Mouse (Mus musculus): Measurements from ENCODE around the gene Mrps14.

The Mrps14 gene

GRCm38 (mm10) chr1:160227196-160227595 is 32.2 kb downstream of the Mrps14 start:
- no peak for DNase-seq (ENCODE audit: extremely low read depth, low read depth, low spot score)

- DNase-seq (ENCODE audit: extremely low read depth, low read depth, low spot score) = no peak
These were observed 32.8 kb downstream of the Mrps14 start for GRCm38 (mm10) chr1:160227850-160228249.

GRCm38 (mm10) chr1:160231013-160231412 is 36.0 kb downstream of the Mrps14 start:
- DNase-seq (ENCODE audit: extremely low read depth, low read depth, low spot score) = no peak

- no peak for DNase-seq (ENCODE audit: extremely low read depth, low read depth, low spot score)
These were observed 37.1 kb downstream of the Mrps14 start for GRCm38 (mm10) chr1:160232113-160232512.

GRCm38 (mm10) chr1:160233921-160234320 is 38.9 kb downstream of the Mrps14 start:
- DNase-seq (ENCODE audit: extremely low read depth, low read depth, low spot score) = no peak

GRCm38 (mm10) chr1:160237981-160238380 is 43.0 kb downstream of the Mrps14 start:
- DNase-seq (ENCODE audit: extremely low read depth, low read depth, low spot score) = no peak

- no peak for DNase-seq (ENCODE audit: extremely low read depth, low read depth, low spot score)
These were observed 43.9 kb downstream of the Mrps14 start for GRCm38 (mm10) chr1:160238852-160239443.

GRCm38 (mm10) chr1:160240091-160240490 is 45.1 kb downstream of the Mrps14 start:
- DNase-seq (ENCODE audit: extremely low read depth, low read depth, low spot score) = no peak

GRCm38 (mm10) chr1:160244689-160245088 is 49.7 kb downstream of the Mrps14 start:
- no peak for DNase-seq (ENCODE audit: extremely low read depth, low read depth, low spot score)

GRCm38 (mm10) chr1:160245954-160246353 is 50.9 kb downstream of the Mrps14 start:
- no peak for DNase-seq (ENCODE audit: extremely low read depth, low read depth, low spot score)

GRCm38 (mm10) chr1:160246844-160247243 is 51.8 kb downstream of the Mrps14 start:
- no peak for DNase-seq (ENCODE audit: extremely low read depth, low read depth, low spot score)

- no peak for DNase-seq (ENCODE audit: extremely low read depth, low read depth, low spot score)
These were observed 52.5 kb downstream of the Mrps14 start for GRCm38 (mm10) chr1:160247473-160247872.

- DNase-seq (ENCODE audit: extremely low read depth, low read depth, low spot score) = no peak
These were observed 54.8 kb downstream of the Mrps14 start for GRCm38 (mm10) chr1:160249786-160250185.

GRCm38 (mm10) chr1:160250782-160251181 is 55.8 kb downstream of the Mrps14 start:
- DNase-seq (ENCODE audit: extremely low read depth, low read depth, low spot score) = no peak

GRCm38 (mm10) chr1:160251388-160252007 is 56.5 kb downstream of the Mrps14 start:
- DNase-seq (ENCODE audit: extremely low read depth, low read depth, low spot score) = no peak

Measured in fat pad, adult 2 months (tissue).